ENCODE assay signal across 23 mouse cellular contexts in genomic region chr15:78194320-78194719, GRCm38 (mm10). TPM values are rescaled to one million over a fixed set of nuclear protein-coding genes. Genes with fewer than 3 reads are reported as not detected.
DNase-seq lines count a peak whose midpoint lies in the region; ATAC-seq lines count a peak whose summit lies in the region.
"Had no signal": no experiment of that assay in that cellular context is flagged by ENCODE, and none has a peak within 500 bp of the region (broad histone marks: within the 10 kb centered on the region; RNA-seq: fewer than 3 reads in every experiment).

No protein-coding gene starts in this region.

- no peak overlapping the region for H3K27ac ChIP-seq in heart, embryonic 10.5 days
- H3K27ac ChIP-seq: embryonic facial prominence, embryonic 10.5 days; embryonic facial prominence, embryonic 12.5 days; forebrain, embryonic 12.5 days had no signal

- 51% methylated on average over 3 of the region's 3 CpGs for WGBS in heart, embryonic 10.5 days

- H3K36me3 ChIP-seq in megakaryocyte, embryonic 14.5 days (replicated peaks; ENCODE audit: low read length), result no peaks in the 10 kb centered on the region
- H3K36me3 ChIP-seq in heart, embryonic 10.5 days, result no peaks in the 10 kb centered on the region
- H3K36me3 ChIP-seq: embryonic facial prominence, embryonic 10.5 days; embryonic facial prominence, embryonic 12.5 days; forebrain, embryonic 12.5 days; G1E had no signal

- no peak for ATAC-seq in megakaryocyte, adult 5-6 weeks (ENCODE audit: poor library complexity, severe bottlenecking)
- ATAC-seq: activated CD4-positive, CD25-positive, alpha-beta regulatory T cell, adult 4 months; CD4-positive, CD25-positive, alpha-beta regulatory T cell, adult 4 months; forebrain, embryonic 14.5 days; forebrain, embryonic 16.5 days; Patski had no signal

- H3K9me3 ChIP-seq in megakaryocyte, embryonic 14.5 days, result no peaks in the 10 kb centered on the region
- H3K9me3 ChIP-seq in heart, embryonic 10.5 days, result no peaks in the 10 kb centered on the region
- H3K9me3 ChIP-seq: embryonic facial prominence, embryonic 10.5 days; embryonic facial prominence, embryonic 12.5 days; forebrain, embryonic 12.5 days; G1E had no signal

- intact Hi-C loops in gastrocnemius, postnatal 14 days (cut with DNase I; ENCODE audit: low total_unique reads), result no loop called here

- DNase-seq in cerebellum, postnatal 10 days, result peak; percentile 70 to 76
- DNase-seq in cerebellum, adult 9-10 months, result no peak
- DNase-seq in gastrocnemius, postnatal 14 days, result peak; percentile 5
- no peak for DNase-seq in gastrocnemius, postnatal 10 days
- peak; percentile 64 for DNase-seq in skeletal muscle tissue, adult 2 months (ENCODE audit: low read depth, low spot score)
- DNase-seq in heart, embryonic 10.5 days (ENCODE audit: low spot score), result no peak
- DNase-seq: adrenal gland, adult 8-10 months; adrenal gland, postnatal 14 days; adrenal gland, postnatal 36 days; B cell, adult 2 months; cerebellum, adult 9-11 months had no signal

- peaks cover 97% of the 10 kb centered on the region for H3K27me3 ChIP-seq in megakaryocyte, embryonic 14.5 days (replicated peaks)
- peaks cover 58% of the 10 kb centered on the region for H3K27me3 ChIP-seq in heart, embryonic 10.5 days (ENCODE audit: insufficient read depth, poor library complexity, severe bottlenecking)
- H3K27me3 ChIP-seq: CH12.LX had no signal

- peaks cover 11% of the 10 kb centered on the region; the same call in 1 of the 2 replicates for H3K4me1 ChIP-seq in megakaryocyte, embryonic 14.5 days
- H3K4me1 ChIP-seq in heart, embryonic 10.5 days, result peaks cover 18% of the 10 kb centered on the region
- H3K4me1 ChIP-seq: embryonic facial prominence, embryonic 10.5 days; embryonic facial prominence, embryonic 12.5 days; forebrain, embryonic 12.5 days had no signal

- peak overlapping the region; percentile 18 for H3K4me3 ChIP-seq in megakaryocyte, embryonic 14.5 days (replicated peaks)
- no peak overlapping the region for H3K4me3 ChIP-seq in heart, embryonic 10.5 days
- H3K4me3 ChIP-seq: embryonic facial prominence, embryonic 10.5 days; embryonic facial prominence, embryonic 12.5 days; forebrain, embryonic 12.5 days had no signal

RNA-seq across cellular contexts. Expression of gene Pvalb, which starts 11.9 kb away (rescaled TPM):
- total RNA-seq in gastrocnemius, postnatal 14 days (2021), result over 10,000 TPM; 19,167 to 21,154 TPM
- total RNA-seq in gastrocnemius, postnatal 10 days (2021), result over 10,000 TPM; 11,172 to 13,407 TPM
- polyA plus RNA-seq in megakaryocyte, embryonic 14.5 days (2012; ENCODE audit: insufficient read depth, low replicate concordance), result not detected in 2 replicates
- total RNA-seq in megakaryocyte, adult 5-6 weeks (2015), result not detected in 2 replicates
- total RNA-seq in megakaryocyte, adult 5-6 weeks (2017), result not detected in 2 replicates
- 0.30 and 1.3 TPM in 2 replicates for polyA plus RNA-seq in heart, embryonic 10.5 days (2016; fragmentation: Nextera tagmentation; extraction: Ambion mirVana)
- total RNA-seq: adrenal gland, adult 8-10 months; adrenal gland, postnatal 14 days; adrenal gland, postnatal 36 days; G1E had no signal
- polyA plus RNA-seq: activated CD4-positive, CD25-positive, alpha-beta regulatory T cell, adult 4 months; CD4-positive, CD25-positive, alpha-beta regulatory T cell, adult 4 months; embryonic facial prominence, embryonic 10.5 days; forebrain, embryonic 12.5 days; forebrain, embryonic 16.5 days; G1E; Patski had no signal

RNA-seq across cellular contexts. Expression of gene Ift27, which starts 20.4 kb away (rescaled TPM):
- total RNA-seq in gastrocnemius, postnatal 14 days (2021), result 10 to 100 TPM; 53.4 to 55.0 TPM
- total RNA-seq in gastrocnemius, postnatal 10 days (2021), result 10 to 100 TPM; 50.9 to 53.5 TPM
- 132 and 388 TPM in 2 replicates for polyA plus RNA-seq in megakaryocyte, embryonic 14.5 days (2012; ENCODE audit: insufficient read depth, low replicate concordance)
- total RNA-seq in megakaryocyte, adult 5-6 weeks (2015), result 24.1 and 24.9 TPM in 2 replicates
- total RNA-seq in megakaryocyte, adult 5-6 weeks (2017), result 6.5 and 10.8 TPM in 2 replicates
- 49.0 and 60.4 TPM in 2 replicates for polyA plus RNA-seq in heart, embryonic 10.5 days (2016; fragmentation: Nextera tagmentation; extraction: Ambion mirVana)

RNA-seq across cellular contexts. Expression of gene Ncf4, which starts 50.3 kb away (rescaled TPM):
- total RNA-seq in gastrocnemius, postnatal 14 days (2021), result 1 to 10 TPM in 1 of 2 experiments, under 1 TPM in 1; 1.00 to 3.0 TPM
- total RNA-seq in gastrocnemius, postnatal 10 days (2021), result 1 to 10 TPM in 1 of 2 experiments, under 1 TPM in 1; 0.96 to 2.1 TPM
- 31.4 and 83.6 TPM in 2 replicates for polyA plus RNA-seq in megakaryocyte, embryonic 14.5 days (2012; ENCODE audit: insufficient read depth, low replicate concordance)
- total RNA-seq in megakaryocyte, adult 5-6 weeks (2015), result 367 and 392 TPM in 2 replicates
- 250 and 266 TPM in 2 replicates for total RNA-seq in megakaryocyte, adult 5-6 weeks (2017)
- polyA plus RNA-seq in heart, embryonic 10.5 days (2016; fragmentation: Nextera tagmentation; extraction: Ambion mirVana), result 7.5 and 12.3 TPM in 2 replicates

Comparison
In these comparisons a context has a peak if more than half of its experiments do, and no peak if none do; other contexts are left out.
1. DNase-seq: peak in cerebellum, postnatal 10 days (2 of 2), gastrocnemius, postnatal 14 days (single experiment) and skeletal muscle tissue, adult 2 months (single experiment); none in cerebellum, adult 9-10 months (single experiment), gastrocnemius, postnatal 10 days (single experiment) and heart, embryonic 10.5 days (single experiment).
2. RNA of gene Pvalb, which starts 11.9 kb away (total RNA-seq): 19,167 to 21,154 TPM in gastrocnemius, postnatal 14 days and 11,172 to 13,407 TPM in gastrocnemius, postnatal 10 days; not detected in megakaryocyte, adult 5-6 weeks; every median in the first group is over 1,000 times any median in the second.
3. RNA of gene Ncf4, which starts 50.3 kb away (total RNA-seq): 250 to 392 TPM in megakaryocyte, adult 5-6 weeks; 1.00 to 3.0 TPM in gastrocnemius, postnatal 14 days and 0.96 to 2.1 TPM in gastrocnemius, postnatal 10 days; every median in the first group is over 10 times any median in the second.